Mouse (Mus musculus): Measurements from ENCODE around the gene Isoc2a.

- TF ChIP-seq POLR2A (IDR thresholded peaks at IDR 0.05; ENCODE audit: insufficient read depth, low read length) (peak; percentile 74), CTCF (IDR thresholded peaks at IDR 0.05; ENCODE audit: low read depth, low read length) (no peak)
These were observed at the start of gene Isoc2a for GRCm38 (mm10) chr7:4876753-4877221.
